ENCODE assay signal across 11 mouse cellular contexts in the genomic region with DNA sequence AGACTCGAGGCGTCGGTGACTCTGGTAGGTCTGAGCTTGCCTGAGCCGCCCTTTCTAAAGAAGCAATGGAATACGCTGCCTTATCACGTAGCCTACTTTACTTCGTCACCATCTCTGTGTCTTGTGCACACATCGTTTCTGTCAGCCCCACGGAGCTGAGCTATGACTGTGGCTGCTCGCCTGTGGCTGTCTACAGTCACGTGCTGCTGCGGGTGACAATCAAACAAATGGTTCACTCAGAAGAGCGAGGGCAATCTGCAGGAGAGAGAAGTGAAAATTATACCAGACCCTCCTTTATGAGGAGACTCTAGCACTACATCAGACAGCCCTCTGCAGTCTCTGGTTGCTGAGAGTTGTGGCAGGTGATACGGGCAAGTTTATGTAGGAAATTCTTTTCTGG.
DNase-seq lines count a peak whose midpoint lies in the region; ATAC-seq lines count a peak whose summit lies in the region.
"Had no signal": no experiment of that assay in that cellular context is flagged by ENCODE, and none has a peak within 500 bp of the region (broad histone marks: within the 10 kb centered on the region; RNA-seq: fewer than 3 reads in every experiment).

No protein-coding gene starts in this region.

- 0 out of 2 replicates have a peak, but pooled peaks cover 3% of the 10 kb centered on the region for H3K4me1 ChIP-seq in hindbrain, embryonic 14.5 days (replicated peaks; ENCODE audit: control insufficient read depth, insufficient read depth, low read length)
- no peaks in the 10 kb centered on the region for H3K4me1 ChIP-seq in hindbrain, embryonic 12.5 days
- H3K4me1 ChIP-seq: midbrain, embryonic 12.5 days had no signal

- no peak overlapping the region for H3K4me3 ChIP-seq in hindbrain, embryonic 14.5 days (replicated peaks; ENCODE audit: low read length)
- no peak overlapping the region for H3K4me3 ChIP-seq in hindbrain, embryonic 12.5 days
- H3K4me3 ChIP-seq: midbrain, embryonic 12.5 days had no signal

- WGBS in hindbrain, embryonic 14.5 days = 75% methylated on average over 14 of the region's 14 CpGs
- 82% methylated on average over 14 of the region's 14 CpGs for WGBS in hindbrain, embryonic 12.5 days

- no peak overlapping the region for H3K9ac ChIP-seq in hindbrain, embryonic 14.5 days
- H3K9ac ChIP-seq in hindbrain, embryonic 12.5 days = no peak overlapping the region
- H3K9ac ChIP-seq: midbrain, embryonic 12.5 days had no signal

- no peaks in the 10 kb centered on the region for H3K36me3 ChIP-seq in hindbrain, embryonic 14.5 days (replicated peaks; ENCODE audit: control insufficient read depth, insufficient read depth)
- no peaks in the 10 kb centered on the region for H3K36me3 ChIP-seq in hindbrain, embryonic 12.5 days
- H3K36me3 ChIP-seq: midbrain, embryonic 12.5 days had no signal

- no peaks in the 10 kb centered on the region for H3K27me3 ChIP-seq in hindbrain, embryonic 14.5 days (ENCODE audit: control insufficient read depth, insufficient read depth, low read length)
- no peaks in the 10 kb centered on the region for H3K27me3 ChIP-seq in hindbrain, embryonic 12.5 days
- H3K27me3 ChIP-seq: CH12.LX; midbrain, embryonic 12.5 days had no signal

- no peak overlapping the region; the same call in 1 of the 2 replicates for H3K4me2 ChIP-seq in hindbrain, embryonic 14.5 days (replicated peaks)
- no peak overlapping the region for H3K4me2 ChIP-seq in hindbrain, embryonic 12.5 days (replicated peaks)
- H3K4me2 ChIP-seq: midbrain, embryonic 12.5 days had no signal

- no peak for DNase-seq in hindbrain, embryonic 14.5 days (ENCODE audit: low spot score)
- peak; percentile 60 for DNase-seq in right cerebral cortex, adult 18-20 months
- DNase-seq in right cerebral cortex, postnatal 25 days = no peak
- DNase-seq in left cerebral cortex, postnatal 25 days (ENCODE audit: low spot score in 2 of 2) = peak; percentile 60 to 67
- no peak for DNase-seq in cerebellum, postnatal 10 days
- no peak for DNase-seq in retina, postnatal 1 day
- no peak for DNase-seq in spleen, postnatal 14 days (ENCODE audit: low spot score in 2 of 2)
- DNase-seq: adrenal gland, postnatal 14 days had no signal

- intact Hi-C loops in left cerebral cortex, postnatal 25 days (cut with DNase I) = no loop called here

- no peaks in the 10 kb centered on the region for H3K9me3 ChIP-seq in hindbrain, embryonic 14.5 days (ENCODE audit: control insufficient read depth, low read length)
- H3K9me3 ChIP-seq in hindbrain, embryonic 12.5 days (replicated peaks) = 0 out of 2 replicates have a peak, but pooled peaks cover 3% of the 10 kb centered on the region
- H3K9me3 ChIP-seq: midbrain, embryonic 12.5 days had no signal

- H3K27ac ChIP-seq in hindbrain, embryonic 14.5 days = 0 out of 2 replicates have a peak overlapping the region, but pooled peaks have one; percentile 30
- no peak overlapping the region for H3K27ac ChIP-seq in hindbrain, embryonic 12.5 days
- H3K27ac ChIP-seq: midbrain, embryonic 12.5 days had no signal

- peak; percentile 40 for ATAC-seq in hindbrain, embryonic 14.5 days (ENCODE audit: low FRiP score)
- no peak for ATAC-seq in hindbrain, embryonic 12.5 days (ENCODE audit: low FRiP score)

Comparison
In these comparisons a context has a peak if more than half of its experiments do, and no peak if none do; other contexts are left out.
1. DNase-seq: peak in right cerebral cortex, adult 18-20 months (single experiment) and left cerebral cortex, postnatal 25 days (2 of 2); none in hindbrain, embryonic 14.5 days (single experiment), right cerebral cortex, postnatal 25 days (single experiment), cerebellum, postnatal 10 days (0 of 2), retina, postnatal 1 day (single experiment) and spleen, postnatal 14 days (0 of 2).